Comparison of ENCODE assay signal across 20 mouse cellular contexts in genomic region chr14:79893241-79893640, GRCm38 (mm10).
DNase-seq lines count a peak whose midpoint lies in the region; ATAC-seq and TF ChIP-seq lines count a peak whose summit lies in the region.
"Had no signal": no experiment of that assay in that cellular context is flagged by ENCODE, and none has a peak within 500 bp of the region (broad histone marks: within the 10 kb centered on the region; RNA-seq: fewer than 3 reads in every experiment).

No protein-coding gene starts in this region.

- H3K9me3 ChIP-seq in hindbrain, embryonic 15.5 days: no peaks in the 10 kb centered on the region
- H3K9me3 ChIP-seq in hindbrain, embryonic 11.5 days (ENCODE audit: control insufficient read depth, low read length): no peaks in the 10 kb centered on the region
- no peaks in the 10 kb centered on the region for H3K9me3 ChIP-seq in midbrain, embryonic 15.5 days
- no peaks in the 10 kb centered on the region for H3K9me3 ChIP-seq in midbrain, embryonic 11.5 days (ENCODE audit: control insufficient read depth, low read length)
- H3K9me3 ChIP-seq in neural tube, embryonic 13.5 days: no peaks in the 10 kb centered on the region
- H3K9me3 ChIP-seq in neural tube, embryonic 15.5 days (replicated peaks): no peaks in the 10 kb centered on the region
- no peaks in the 10 kb centered on the region for H3K9me3 ChIP-seq in forebrain, postnatal 0 days (ENCODE audit: low read length)
- H3K9me3 ChIP-seq: embryonic facial prominence, embryonic 10.5 days; embryonic facial prominence, embryonic 12.5 days; forebrain, embryonic 13.5 days; forebrain, embryonic 15.5 days had no signal

- TF ChIP-seq CTCF in forebrain, postnatal 0 days (IDR thresholded peaks at IDR 0.05; ENCODE audit: low read depth): no peak

- H3K27me3 ChIP-seq in hindbrain, embryonic 15.5 days: no peaks in the 10 kb centered on the region
- H3K27me3 ChIP-seq in hindbrain, embryonic 11.5 days (ENCODE audit: control insufficient read depth, insufficient read depth, low read length): no peaks in the 10 kb centered on the region; the same call in 1 of the 2 replicates
- 0 out of 2 replicates have a peak, but pooled peaks cover under 1% of the 10 kb centered on the region for H3K27me3 ChIP-seq in midbrain, embryonic 15.5 days (replicated peaks)
- H3K27me3 ChIP-seq in midbrain, embryonic 11.5 days (ENCODE audit: control insufficient read depth, insufficient read depth, low read length): no peaks in the 10 kb centered on the region; the same call in 1 of the 2 replicates
- peaks cover 40% of the 10 kb centered on the region for H3K27me3 ChIP-seq in neural tube, embryonic 13.5 days
- no peaks in the 10 kb centered on the region for H3K27me3 ChIP-seq in neural tube, embryonic 15.5 days (replicated peaks)
- no peaks in the 10 kb centered on the region for H3K27me3 ChIP-seq in forebrain, postnatal 0 days (ENCODE audit: insufficient read depth, low read length)
- H3K27me3 ChIP-seq: embryonic facial prominence, embryonic 12.5 days; forebrain, embryonic 15.5 days had no signal

- peak; percentile 51; the same call in 1 of the 2 replicates for ATAC-seq in hindbrain, embryonic 15.5 days (ENCODE audit: low FRiP score, low read depth)
- no peak for ATAC-seq in hindbrain, embryonic 11.5 days (ENCODE audit: low FRiP score)
- ATAC-seq in midbrain, embryonic 15.5 days (replicated peaks): no peak
- no peak for ATAC-seq in midbrain, embryonic 11.5 days (ENCODE audit: low FRiP score)
- peak; percentile 69; the same call in 1 of the 2 replicates for ATAC-seq in neural tube, embryonic 13.5 days (ENCODE audit: low read depth)
- peak; percentile 47; the same call in 1 of the 2 replicates for ATAC-seq in neural tube, embryonic 15.5 days (ENCODE audit: low FRiP score)
- no peak for ATAC-seq in forebrain, postnatal 0 days
- ATAC-seq: forebrain, embryonic 13.5 days; forebrain, embryonic 15.5 days had no signal

- H3K9ac ChIP-seq in hindbrain, embryonic 15.5 days: no peak overlapping the region
- H3K9ac ChIP-seq in hindbrain, embryonic 11.5 days (ENCODE audit: low read depth, low read length): no peak overlapping the region
- no peak overlapping the region for H3K9ac ChIP-seq in midbrain, embryonic 15.5 days
- H3K9ac ChIP-seq in midbrain, embryonic 11.5 days (ENCODE audit: low read length): no peak overlapping the region
- H3K9ac ChIP-seq in neural tube, embryonic 13.5 days: no peak overlapping the region
- H3K9ac ChIP-seq in neural tube, embryonic 15.5 days (replicated peaks): no peak overlapping the region
- H3K9ac ChIP-seq in forebrain, postnatal 0 days: no peak overlapping the region
- H3K9ac ChIP-seq: embryonic facial prominence, embryonic 12.5 days; forebrain, embryonic 13.5 days; forebrain, embryonic 15.5 days had no signal

- WGBS in hindbrain, embryonic 15.5 days: 42% methylated on average over 4 of the region's 4 CpGs
- WGBS in hindbrain, embryonic 11.5 days: 72% methylated on average over 4 of the region's 4 CpGs
- 32% methylated on average over 4 of the region's 4 CpGs for WGBS in midbrain, embryonic 15.5 days
- WGBS in midbrain, embryonic 11.5 days: 65% methylated on average over 4 of the region's 4 CpGs
- WGBS in neural tube, embryonic 13.5 days: 39% methylated on average over 4 of the region's 4 CpGs
- 41% methylated on average over 4 of the region's 4 CpGs for WGBS in neural tube, embryonic 15.5 days
- WGBS in forebrain, postnatal 0 days: 60% methylated on average over 4 of the region's 4 CpGs

- peaks cover 16% of the 10 kb centered on the region; the same call in 1 of the 2 replicates for H3K4me1 ChIP-seq in hindbrain, embryonic 15.5 days (replicated peaks)
- no peaks in the 10 kb centered on the region; the same call in 1 of the 2 replicates for H3K4me1 ChIP-seq in hindbrain, embryonic 11.5 days (replicated peaks; ENCODE audit: control insufficient read depth, insufficient read depth, low read length)
- H3K4me1 ChIP-seq in midbrain, embryonic 15.5 days: 0 out of 2 replicates have a peak, but pooled peaks cover 2% of the 10 kb centered on the region
- H3K4me1 ChIP-seq in midbrain, embryonic 11.5 days (ENCODE audit: control insufficient read depth, insufficient read depth, low read length): peaks cover 4% of the 10 kb centered on the region
- peaks cover 2% of the 10 kb centered on the region; the same call in 1 of the 2 replicates for H3K4me1 ChIP-seq in neural tube, embryonic 13.5 days (replicated peaks)
- 0 out of 2 replicates have a peak, but pooled peaks cover 6% of the 10 kb centered on the region for H3K4me1 ChIP-seq in neural tube, embryonic 15.5 days
- no peaks in the 10 kb centered on the region for H3K4me1 ChIP-seq in forebrain, postnatal 0 days (ENCODE audit: insufficient read depth)

- no peaks in the 10 kb centered on the region for H3K36me3 ChIP-seq in hindbrain, embryonic 15.5 days
- H3K36me3 ChIP-seq in hindbrain, embryonic 11.5 days (ENCODE audit: control insufficient read depth, insufficient read depth, low read length): no peaks in the 10 kb centered on the region
- no peaks in the 10 kb centered on the region for H3K36me3 ChIP-seq in midbrain, embryonic 15.5 days (replicated peaks)
- H3K36me3 ChIP-seq in midbrain, embryonic 11.5 days (ENCODE audit: control insufficient read depth, insufficient read depth, low read length): no peaks in the 10 kb centered on the region
- no peaks in the 10 kb centered on the region for H3K36me3 ChIP-seq in neural tube, embryonic 13.5 days
- no peaks in the 10 kb centered on the region for H3K36me3 ChIP-seq in neural tube, embryonic 15.5 days
- H3K36me3 ChIP-seq in forebrain, postnatal 0 days (ENCODE audit: insufficient read depth): no peaks in the 10 kb centered on the region
- H3K36me3 ChIP-seq: embryonic facial prominence, embryonic 10.5 days; embryonic facial prominence, embryonic 12.5 days; forebrain, embryonic 15.5 days had no signal

- DNase-seq in hindbrain, embryonic 11.5 days (ENCODE audit: low spot score): no peak
- no peak for DNase-seq in midbrain, embryonic 11.5 days (ENCODE audit: low spot score, missing footprints)
- DNase-seq in neural tube, embryonic 10.5 days (ENCODE audit: extremely low spot score, low spot score): no peak
- no peak for DNase-seq in forebrain, postnatal 0 days
- DNase-seq: adrenal gland, adult 2 months; adrenal gland, postnatal 10 days; adrenal gland, postnatal 25 days; cerebellum, adult 11 months; cerebellum, adult 18-20 months; cerebellum, adult 8-10 months; cerebellum, adult 9-11 months; cerebellum, postnatal 14 days had no signal

- no peak overlapping the region for H3K4me3 ChIP-seq in hindbrain, embryonic 15.5 days
- no peak overlapping the region for H3K4me3 ChIP-seq in hindbrain, embryonic 11.5 days (ENCODE audit: low read depth, low read length)
- H3K4me3 ChIP-seq in midbrain, embryonic 15.5 days: no peak overlapping the region
- no peak overlapping the region for H3K4me3 ChIP-seq in midbrain, embryonic 11.5 days (ENCODE audit: low read depth, low read length)
- H3K4me3 ChIP-seq in neural tube, embryonic 13.5 days: no peak overlapping the region
- H3K4me3 ChIP-seq in neural tube, embryonic 15.5 days (replicated peaks): no peak overlapping the region
- H3K4me3 ChIP-seq in forebrain, postnatal 0 days (ENCODE audit: low read depth, low read length): no peak overlapping the region
- H3K4me3 ChIP-seq: embryonic facial prominence, embryonic 10.5 days; embryonic facial prominence, embryonic 12.5 days; forebrain, embryonic 13.5 days; forebrain, embryonic 15.5 days had no signal

- no peak overlapping the region for H3K4me2 ChIP-seq in hindbrain, embryonic 15.5 days
- H3K4me2 ChIP-seq in hindbrain, embryonic 11.5 days (replicated peaks; ENCODE audit: low read depth, low read length): no peak overlapping the region
- H3K4me2 ChIP-seq in midbrain, embryonic 15.5 days: no peak overlapping the region
- no peak overlapping the region for H3K4me2 ChIP-seq in midbrain, embryonic 11.5 days
- no peak overlapping the region for H3K4me2 ChIP-seq in neural tube, embryonic 13.5 days
- no peak overlapping the region for H3K4me2 ChIP-seq in neural tube, embryonic 15.5 days
- H3K4me2 ChIP-seq in forebrain, postnatal 0 days (ENCODE audit: low read depth): no peak overlapping the region
- H3K4me2 ChIP-seq: embryonic facial prominence, embryonic 12.5 days; forebrain, embryonic 13.5 days; forebrain, embryonic 15.5 days had no signal

- H3K27ac ChIP-seq in hindbrain, embryonic 15.5 days (replicated peaks): no peak overlapping the region
- no peak overlapping the region for H3K27ac ChIP-seq in hindbrain, embryonic 11.5 days (ENCODE audit: low read depth, low read length)
- peak overlapping the region; percentile 12; the same call in 1 of the 2 replicates for H3K27ac ChIP-seq in midbrain, embryonic 15.5 days
- no peak overlapping the region for H3K27ac ChIP-seq in midbrain, embryonic 11.5 days (ENCODE audit: low read depth, low read length)
- no peak overlapping the region for H3K27ac ChIP-seq in neural tube, embryonic 13.5 days (replicated peaks)
- H3K27ac ChIP-seq in neural tube, embryonic 15.5 days (replicated peaks): no peak overlapping the region
- H3K27ac ChIP-seq in forebrain, postnatal 0 days (ENCODE audit: low read depth, low read length): no peak overlapping the region
- H3K27ac ChIP-seq: embryonic facial prominence, embryonic 10.5 days; embryonic facial prominence, embryonic 12.5 days; forebrain, embryonic 13.5 days; forebrain, embryonic 15.5 days had no signal

Comparison
In these comparisons a context has a peak if more than half of its experiments do, and no peak if none do; other contexts are left out.
1. ATAC-seq: peak in hindbrain, embryonic 15.5 days (single experiment), neural tube, embryonic 13.5 days (single experiment) and neural tube, embryonic 15.5 days (single experiment); none in hindbrain, embryonic 11.5 days (single experiment), midbrain, embryonic 15.5 days (single experiment), midbrain, embryonic 11.5 days (single experiment) and forebrain, postnatal 0 days (single experiment).